Mouse (Mus musculus) adrenal gland, postnatal 4 days (tissue): Measurements from ENCODE around the gene Gm42742. TPM values are rescaled to one million over a fixed set of nuclear protein-coding genes. Genes with fewer than 3 reads are reported as not detected.
A peak's percentile ranks its signal among the peaks of the same experiment; 100 is the strongest.

ENCODE experiments used
- DNase-seq, 2 experiments: peaks; one replicate each; pipeline ENCODE4 v3.0.0; 2021 to 2022; ENCODE audit warnings: low spot score in 2 of 2, mixed read lengths in 2 of 2
- long read RNA-seq, 2 experiments: library from polyadenylated mRNA; stranded (forward); transcript quantifications; one replicate each; pipeline ENCODE4 v2.0.0; 2021
- total RNA-seq, 2 experiments: library from RNA; stranded (reverse); gene quantifications; 2 replicates each; pipeline ENCODE4 v1.2.3; 2021

The Gm42742 gene
- total RNA-seq: 10 to 100 TPM; 34.8 to 36.6 TPM
- long read RNA-seq, experiment 1, partial matches to known transcripts: 2 of 7 reads
- long read RNA-seq, experiment 1, other reads (novel, unspliced or antisense): 5 of 7 reads
- long read RNA-seq, experiment 2, partial matches to known transcripts: 1 of 10 reads
- long read RNA-seq, experiment 2, other reads (novel, unspliced or antisense): 9 of 10 reads

DNA sequence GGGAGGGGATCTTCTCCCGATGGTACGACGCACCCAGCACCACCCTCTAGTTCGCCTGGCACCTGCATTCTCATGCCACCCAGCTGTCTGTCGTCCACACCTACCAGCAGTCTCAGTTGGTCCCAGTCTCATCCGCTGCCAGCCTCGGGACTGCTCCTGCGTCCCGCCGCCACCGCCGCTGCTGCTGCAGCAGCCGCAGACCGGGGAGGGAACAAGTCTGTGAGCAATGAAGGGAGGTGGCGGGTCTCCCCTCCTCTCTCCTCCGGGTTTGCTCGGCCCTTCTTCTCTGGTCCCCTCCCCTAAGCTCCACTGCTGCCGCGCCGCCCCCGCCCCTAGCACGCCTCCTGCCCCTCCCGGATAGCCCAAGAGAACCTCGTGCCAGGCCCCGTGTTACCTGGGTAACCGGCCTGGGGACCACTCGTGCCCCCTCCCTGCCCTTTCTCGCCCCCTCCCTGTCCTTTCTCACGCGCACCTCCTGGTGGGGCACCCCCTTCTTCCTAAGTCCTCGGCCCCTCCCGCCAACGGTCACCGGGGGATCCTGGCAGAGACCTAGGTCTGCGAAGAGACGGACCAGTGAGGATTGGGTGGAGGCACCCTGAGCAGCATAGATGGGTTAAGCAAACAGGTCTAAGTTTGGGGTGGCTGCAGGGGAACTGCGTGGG is at the start of gene Gm42742, which contains the start of gene Prrt2:
TSS of gene Gm42742 (minus strand) at position 197 of the 662 bp plus-strand sequence.
TSS of gene Prrt2 (minus strand) at position 311 of the 662 bp plus-strand sequence.
- DNase-seq: peak in 1 of 2 experiments; percentile 38

DNA sequence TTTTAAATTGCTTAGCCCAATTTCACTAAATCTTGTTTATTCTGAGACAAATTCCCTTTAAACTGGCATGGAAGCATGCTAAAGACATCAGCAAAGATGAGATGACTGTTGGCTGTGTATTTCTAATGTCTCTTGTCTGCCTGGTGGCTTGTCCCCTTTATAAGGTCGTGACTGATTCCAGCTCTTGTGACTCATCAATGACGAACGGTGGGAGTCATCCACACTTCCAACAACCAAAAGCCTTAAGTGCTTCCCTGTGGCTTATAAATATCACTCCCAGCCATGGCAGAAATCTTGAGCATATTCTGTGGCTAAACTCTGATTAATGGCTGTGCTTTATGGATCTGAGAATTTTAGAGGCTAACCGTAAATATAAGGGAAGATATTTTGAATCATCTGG is 45.4 kb upstream of the Gm42742 start:
- DNase-seq: no peak

DNA sequence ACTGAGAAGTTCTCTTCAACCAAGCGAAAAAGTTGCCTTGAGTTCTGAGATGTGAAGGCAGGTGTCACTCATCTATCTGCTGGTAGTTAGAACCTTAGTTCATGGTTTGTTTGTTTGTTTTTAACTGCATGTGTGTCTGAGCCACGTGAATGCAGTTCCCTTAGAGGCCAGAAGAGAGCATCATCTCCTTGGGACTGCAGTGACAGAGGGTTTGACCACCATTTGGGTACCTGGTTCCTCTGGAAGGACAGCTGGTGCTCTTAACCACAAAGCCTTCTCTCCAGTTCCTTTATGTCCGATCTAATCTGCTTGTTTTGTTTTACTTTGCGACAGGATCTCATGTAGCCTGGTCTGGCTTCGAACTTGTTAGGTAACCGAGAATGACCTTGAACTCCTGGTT is 44.6 kb upstream of the Gm42742 start:
- no peak for DNase-seq

DNA sequence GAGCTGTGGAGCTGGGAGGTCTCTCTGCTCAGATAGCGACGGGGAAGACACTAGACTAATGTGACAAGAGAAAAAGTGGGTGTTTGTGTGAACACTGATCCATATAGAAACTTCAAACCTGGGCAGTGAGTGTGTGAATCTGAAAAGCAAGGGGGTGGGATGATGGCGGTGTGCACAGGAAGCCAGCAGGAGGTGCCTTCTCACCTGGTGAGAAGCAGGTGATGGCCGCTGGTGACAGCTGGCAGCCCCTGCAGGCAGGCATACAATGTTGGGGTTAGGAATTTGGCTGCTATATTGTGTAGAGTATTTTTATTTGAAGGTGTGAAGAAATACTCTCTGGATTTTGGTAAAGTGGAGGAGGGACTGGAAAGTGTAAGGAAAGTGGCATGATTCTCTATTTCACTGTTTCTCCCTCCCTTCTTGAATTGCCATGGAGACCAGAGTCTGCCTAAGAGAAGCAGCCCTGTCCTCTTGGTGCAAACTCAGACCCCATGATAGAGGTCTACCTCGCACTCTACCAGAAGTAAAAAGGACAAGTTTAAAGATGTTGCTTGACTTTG is 34.2 kb upstream of the Gm42742 start:
- no peak for DNase-seq

DNA sequence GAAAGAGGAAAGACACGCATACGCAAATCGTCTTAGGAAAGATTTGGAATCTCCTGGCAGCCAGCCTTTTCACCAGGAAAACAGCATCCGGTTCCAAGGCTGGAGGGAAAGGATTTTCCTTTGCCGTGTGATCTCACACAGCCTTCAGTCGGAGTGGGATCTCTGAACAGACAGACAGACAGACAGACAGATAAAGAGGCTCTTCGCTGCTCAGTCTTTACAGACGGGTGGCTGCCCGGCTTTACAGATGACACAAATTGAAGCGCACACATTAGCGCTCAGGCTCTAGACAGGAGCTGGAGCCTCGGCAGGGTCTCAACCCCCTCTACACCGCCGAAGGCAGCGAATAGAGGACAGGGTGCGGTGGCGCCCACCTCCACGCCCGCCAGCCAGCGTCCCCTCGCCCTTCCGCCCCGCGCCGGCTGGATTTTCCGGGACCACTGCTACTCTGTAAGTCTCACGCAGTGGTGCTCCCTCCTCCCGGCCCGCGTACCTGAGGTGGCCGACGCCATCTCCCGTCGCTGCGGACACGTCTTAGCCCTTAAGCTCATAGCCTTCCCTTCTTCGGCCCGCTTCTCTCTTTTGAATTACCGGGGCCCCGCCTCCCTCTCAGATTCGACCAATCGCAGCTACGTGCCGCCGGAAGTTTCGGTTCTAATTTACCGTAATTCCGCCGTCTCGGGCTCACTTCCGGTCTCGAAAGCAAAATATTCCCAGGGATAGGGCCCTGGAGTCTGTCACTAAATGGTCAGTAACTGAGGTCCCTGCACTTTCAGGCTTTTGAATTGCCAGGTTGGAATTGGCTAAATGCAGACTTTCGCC is 21.2 kb upstream of the Gm42742 start, which contains the start of gene Kif22:
TSS of gene Kif22 (minus strand) at position 621 of the 822 bp plus-strand sequence.
- peak; percentile 76 to 86 for DNase-seq

DNA sequence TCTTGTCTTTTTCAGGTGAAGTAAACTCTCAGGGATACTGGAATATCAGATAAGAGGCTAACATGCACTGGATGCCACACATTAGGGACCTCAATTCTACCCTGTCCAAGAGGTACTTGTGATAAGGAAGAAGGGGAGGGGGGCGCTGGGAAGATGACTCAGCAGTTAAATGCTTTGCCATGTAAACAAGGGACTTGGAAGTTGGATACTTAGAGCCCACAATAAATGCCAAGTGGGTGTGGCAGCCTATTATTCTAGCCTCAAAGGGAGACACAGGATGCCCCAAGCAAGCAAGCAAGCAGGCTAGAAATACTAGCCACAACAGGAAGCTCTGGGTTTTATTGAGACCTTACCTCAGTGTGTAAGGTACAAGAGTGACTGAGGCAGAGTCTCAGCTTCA is 10.3 kb upstream of the Gm42742 start:
- DNase-seq: no peak

DNA sequence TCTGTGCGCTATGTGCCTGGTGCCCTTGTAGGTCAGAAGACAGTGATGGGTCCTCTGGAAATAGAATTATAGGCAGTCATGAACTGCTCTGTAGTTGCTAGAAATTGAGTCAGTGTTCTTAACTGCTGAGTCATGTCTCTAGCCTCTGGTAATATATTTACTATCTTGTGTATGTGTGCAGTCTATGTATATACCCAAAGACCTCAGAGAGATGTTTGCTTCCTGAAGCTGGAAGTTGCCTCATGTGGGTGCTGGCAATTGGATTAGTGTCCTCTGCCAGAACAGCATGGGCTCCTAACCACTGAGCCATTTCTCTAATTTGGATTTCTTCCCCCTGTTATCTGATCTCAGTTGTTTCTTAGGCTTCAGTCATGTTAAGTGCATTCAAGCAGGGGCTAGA is 9.3 kb upstream of the Gm42742 start:
- DNase-seq: no peak

DNA sequence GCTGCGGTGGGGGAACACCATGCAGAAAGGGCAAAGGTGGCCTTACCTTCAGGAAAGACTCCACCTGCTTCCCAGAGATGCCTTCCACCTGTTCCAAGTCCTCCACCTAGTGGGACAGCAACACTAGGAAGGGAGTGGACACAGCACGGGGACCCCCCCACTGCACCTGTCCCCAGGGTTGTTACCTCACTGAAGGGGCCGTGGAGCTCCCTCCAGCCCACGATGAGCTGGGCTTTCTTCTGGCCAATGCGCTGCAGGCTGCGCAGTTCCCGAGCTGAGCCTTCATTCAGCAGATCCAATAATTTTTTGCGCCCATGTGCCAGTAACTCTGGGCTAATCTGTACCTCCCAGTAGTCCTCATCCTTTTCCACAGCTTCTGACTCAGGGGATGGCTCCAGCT is 7.0 kb upstream of the Gm42742 start:
- DNase-seq: no peak

DNA sequence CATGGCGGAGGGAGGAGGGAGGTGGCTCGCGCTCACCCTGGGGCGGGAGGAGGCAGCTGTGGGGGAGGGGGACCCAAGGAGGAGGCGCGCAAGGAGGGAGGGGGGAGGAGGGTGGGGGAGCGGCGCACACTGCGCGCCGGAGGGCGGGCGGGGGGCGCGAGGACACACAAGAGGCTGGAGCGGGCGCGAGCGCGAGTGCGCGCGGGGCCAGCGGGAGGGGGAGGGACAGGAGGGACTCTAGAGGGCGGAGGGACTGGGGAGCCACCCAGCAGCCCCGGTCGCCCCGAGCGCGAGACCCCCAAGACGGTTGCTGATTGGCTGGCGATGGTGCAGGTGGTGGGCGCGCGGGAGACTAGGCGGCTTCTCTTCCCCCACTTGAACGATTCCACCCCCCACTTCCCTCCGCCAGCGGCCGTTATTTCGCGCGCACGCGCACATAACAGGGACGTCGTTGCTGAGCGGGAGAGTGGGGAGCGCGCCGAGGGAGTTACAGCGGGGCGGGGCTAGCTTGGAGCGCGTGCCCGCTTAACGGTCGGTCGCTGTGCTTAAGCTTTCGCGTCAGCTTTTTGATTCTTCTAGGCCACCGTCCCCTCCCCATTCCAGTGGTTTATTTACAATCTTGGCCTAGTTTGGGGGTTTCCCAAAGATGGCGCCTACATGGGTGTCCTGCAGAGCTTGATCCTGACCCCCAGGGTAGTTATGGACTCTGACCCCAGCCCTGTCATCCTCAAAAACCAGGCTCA is 6.3 kb upstream of the Gm42742 start, which contains the start of gene Maz:
TSS of gene Maz (minus strand) at position 54 of the 743 bp plus-strand sequence.
- DNase-seq: peak; percentile 94 to 99

DNA sequence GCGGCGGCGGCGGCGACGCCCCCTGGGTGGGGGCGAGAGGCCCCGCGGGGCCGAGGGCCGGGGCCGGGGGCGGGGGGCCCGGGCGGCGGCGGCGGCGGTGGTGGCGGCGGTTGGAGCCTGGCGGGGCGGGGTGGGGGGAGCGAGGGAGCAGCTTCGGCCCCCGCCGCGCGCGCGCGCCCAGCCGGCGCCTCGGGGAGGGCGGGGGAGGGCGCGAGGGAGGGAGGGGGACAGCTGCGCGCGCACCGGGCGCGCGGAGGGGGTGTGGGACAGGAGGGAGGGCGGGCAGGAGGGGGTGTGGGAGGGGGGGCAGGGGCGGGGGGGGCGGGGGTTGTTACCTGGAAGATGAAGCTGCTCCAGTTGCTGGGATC is 5.7 kb upstream of the Gm42742 start:
- peak in 1 of 2 experiments; percentile 68 for DNase-seq

DNA sequence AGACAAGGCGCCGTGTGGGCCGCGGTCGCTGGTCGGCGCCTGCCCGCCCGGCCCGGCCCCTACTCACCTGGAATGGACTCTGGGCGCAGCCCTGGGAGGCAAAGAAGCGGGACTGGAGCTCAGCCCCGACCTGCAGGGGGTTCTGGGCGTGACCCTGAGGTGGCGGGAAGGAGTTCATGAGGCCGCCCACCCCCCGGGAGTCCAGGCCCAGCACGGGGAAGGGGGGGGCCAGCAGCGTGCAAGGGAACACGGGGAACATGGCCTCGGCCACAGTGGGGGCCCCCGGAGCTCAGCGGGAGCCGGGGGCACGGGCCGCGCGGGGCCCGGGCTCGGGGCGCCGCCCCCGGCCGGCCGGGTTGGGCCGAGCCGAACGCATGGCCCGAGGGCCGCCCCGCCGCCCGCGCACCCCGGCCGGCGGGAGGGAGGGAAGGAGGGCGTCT is 5.3 kb upstream of the Gm42742 start:
- peak; percentile 51 to 62 for DNase-seq

DNA sequence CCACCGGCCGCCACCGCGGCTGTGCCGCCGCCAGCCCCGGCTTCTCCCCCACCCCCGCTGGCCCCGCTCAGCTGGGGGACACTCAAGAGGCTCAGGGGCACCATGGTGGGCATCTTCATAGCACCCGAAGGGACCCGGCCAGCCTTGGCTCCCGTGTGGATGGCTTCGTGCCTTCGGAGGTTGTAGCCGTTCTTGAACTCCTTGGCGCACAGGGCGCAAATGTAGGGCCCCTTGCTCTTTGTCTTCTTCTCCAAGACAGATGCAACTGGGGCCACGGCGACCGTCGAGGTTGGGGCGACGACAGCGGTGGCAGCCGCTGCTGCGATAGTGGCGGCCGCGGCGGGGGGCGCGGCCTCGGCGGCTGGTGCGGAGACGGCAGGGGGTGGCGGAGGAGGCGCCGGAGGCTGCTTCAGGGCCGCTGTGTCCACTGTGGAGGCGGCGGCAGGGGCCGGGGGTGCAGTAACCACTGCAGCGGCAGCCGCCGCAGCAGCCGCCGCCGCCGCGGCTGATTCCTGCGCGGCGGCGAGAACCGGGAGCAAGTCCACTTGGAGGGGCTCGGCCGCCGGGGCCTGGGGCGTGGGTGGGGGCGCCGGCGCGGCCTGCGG is 4.8 kb upstream of the Gm42742 start:
- DNase-seq: peak in 1 of 2 experiments; percentile 44

DNA sequence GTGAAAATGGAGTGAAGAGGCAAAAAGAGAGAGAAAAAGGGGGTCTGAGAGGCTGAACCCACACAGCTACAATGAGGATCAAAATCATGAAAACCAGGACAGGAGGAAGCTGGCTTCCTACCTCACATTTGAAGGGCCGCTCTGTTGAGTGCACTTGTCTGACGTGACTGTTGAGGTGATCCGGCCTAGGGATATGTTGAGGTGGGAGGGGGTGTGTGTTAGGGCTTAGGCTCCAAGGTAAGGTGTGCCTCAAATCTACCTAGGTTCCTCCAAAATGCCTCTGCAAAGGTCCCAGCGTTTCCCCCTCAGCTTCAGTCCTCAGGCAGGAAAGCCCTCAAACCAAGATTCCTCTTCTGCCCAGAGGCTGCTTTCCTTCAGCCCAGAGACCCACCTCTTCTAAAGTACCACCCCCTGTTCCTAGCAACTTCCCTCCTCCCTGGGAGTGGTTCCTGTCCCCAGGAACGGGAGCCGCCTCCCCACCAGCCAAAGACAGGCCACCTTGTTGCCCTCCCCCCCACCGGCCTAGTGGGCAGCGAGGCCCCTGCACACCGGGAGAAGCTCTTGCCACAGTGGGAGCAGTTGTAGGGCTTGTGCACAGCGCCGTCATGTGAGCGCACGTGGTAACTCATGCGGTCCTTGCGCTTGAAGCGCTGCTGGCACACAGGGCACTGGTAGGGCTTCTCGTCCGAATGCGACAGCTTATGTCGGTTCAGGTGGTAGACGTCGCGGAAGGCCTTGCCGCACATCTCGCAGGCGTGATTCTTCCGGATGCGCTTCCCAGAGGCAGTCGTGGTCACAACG is 4.1 kb upstream of the Gm42742 start:
- peak; percentile 64 to 65 for DNase-seq

DNA sequence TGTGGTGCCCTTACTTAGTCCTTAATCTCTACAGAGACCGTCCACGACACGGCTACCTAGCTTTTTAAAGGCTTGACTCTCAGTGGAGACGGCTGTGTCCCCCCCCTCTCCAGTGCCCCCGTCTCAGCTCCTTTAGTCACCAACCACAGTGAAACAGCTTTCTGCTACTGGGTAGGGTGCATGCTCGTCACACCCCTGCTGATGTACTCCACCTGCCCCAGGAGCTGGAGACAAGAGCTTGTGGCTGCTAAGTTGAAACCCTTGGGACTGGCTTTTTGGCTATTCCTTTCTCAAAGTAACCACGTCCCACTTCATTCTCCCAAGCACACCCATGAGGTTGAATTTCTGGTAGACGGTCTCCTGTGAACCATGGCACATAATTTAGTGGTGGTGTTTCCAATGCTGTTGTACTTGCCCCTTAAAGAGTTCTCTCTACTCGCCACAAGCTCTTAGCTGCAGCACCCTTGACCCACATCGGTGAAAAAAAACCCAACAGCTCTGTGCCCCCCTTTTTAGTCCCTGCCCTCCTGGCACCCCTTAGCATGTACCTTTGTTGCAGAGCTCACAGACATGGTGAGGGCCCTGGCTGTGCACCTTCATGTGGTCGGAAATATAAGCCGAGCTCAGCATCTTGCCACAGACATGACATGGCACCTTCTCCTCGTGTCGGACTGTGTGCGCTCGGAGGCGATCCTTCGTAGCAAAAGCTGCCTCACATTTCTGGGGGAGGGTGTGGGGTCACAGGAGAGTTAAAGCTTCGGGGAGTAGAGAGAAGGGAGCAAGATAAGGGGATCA is 3.2 kb upstream of the Gm42742 start:
- DNase-seq: no peak

DNA sequence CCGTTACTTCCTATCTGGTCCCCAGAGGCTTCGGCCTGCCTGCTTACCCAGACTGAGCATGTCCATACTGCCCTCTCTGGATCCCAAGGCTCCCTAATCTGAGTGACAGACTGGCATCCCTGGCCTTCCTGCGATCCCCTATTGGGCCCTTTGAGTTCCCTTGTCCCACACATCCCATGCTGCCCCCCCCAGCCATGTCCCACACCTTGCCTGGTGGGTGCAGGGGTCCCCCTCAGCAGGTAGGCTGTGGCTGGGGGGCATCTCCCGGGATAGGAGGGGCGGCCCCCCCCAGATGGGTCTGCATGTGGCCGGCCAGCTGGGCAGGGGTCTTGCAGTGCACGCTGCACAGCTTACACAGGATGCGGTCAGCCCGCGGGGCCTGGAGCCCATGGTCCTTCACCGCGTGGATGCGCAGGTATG is 2.4 kb upstream of the Gm42742 start:
- DNase-seq: no peak

DNA sequence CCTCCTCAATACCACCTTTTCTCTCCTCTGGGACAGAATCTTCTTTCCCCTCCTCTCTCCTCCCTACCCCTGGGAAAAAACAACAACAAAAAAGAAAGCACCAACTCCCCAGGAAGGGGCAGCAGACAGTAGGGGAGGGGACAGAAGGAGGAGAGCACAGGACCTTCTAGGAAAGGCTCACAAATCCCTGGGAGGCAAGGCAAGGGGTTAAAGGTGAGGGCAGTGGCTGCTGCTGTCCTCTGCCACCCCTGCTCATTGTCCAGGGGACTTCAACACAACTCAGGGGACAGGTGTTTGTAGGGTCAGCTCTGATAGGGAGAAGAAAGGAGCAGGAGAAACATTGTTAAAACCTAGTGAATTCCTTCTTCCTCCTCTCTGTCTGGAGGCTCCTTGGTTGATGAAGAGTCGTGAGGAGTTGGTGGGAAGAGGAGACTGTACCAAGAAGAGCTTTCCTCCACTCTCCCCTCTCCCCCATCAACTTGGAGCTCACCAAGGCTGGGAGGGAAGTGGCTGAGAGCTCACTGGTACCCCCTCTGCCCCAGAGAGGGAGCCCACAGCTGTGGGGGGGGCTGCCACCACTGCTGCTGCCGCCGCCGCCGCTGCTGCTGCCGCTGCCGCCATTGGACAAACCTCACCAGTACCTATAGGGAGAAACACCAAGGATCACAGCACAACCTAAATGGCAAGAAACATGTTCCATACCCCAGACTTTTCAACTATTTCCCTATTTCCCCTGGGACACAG is 1.8 kb upstream of the Gm42742 start:
- DNase-seq: no peak

DNA sequence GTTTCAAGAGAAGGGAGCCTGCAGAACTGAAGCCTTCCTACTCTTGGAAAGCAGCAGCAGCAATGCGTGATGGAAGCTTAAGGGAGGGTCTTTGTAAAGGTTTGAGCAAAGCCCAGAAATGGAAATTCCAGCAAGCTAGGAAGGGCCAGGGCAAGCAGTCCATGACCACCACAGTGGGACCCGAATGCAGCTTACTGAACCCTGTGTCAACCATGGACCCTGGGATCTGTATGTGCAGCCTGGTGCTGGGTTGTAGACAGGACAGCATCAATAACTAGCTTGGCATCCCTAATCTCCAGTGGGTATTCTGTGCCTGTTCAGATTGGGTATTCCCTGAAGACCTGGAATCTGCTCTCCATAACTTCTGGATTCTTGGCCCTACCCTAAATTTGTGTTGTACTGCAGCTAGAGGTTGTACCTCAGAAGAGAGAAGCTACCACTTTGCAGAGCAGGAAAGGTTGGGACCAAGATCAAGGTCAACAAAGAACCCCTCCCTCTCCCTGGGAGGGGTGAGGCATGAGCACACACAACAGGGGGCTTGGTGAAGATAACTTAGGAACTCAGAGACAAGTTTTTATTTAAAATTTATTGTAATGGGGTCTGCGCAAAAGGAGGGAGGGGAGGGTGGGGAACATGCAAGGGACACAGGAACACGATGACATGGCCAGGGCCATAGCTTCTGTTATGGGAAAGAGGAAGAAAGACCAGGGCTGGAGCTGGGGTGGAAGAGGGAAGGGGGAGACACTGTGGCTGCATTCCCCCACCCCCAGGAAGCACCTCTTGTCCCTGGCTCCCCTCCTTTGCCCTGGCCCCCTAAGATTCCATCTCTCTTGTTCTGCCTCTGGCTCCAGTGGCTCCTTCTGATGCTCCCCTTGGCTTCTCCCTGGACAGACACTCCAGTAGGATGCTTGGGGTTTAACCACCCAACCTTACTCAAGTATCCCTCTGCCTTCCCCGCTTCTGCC is 948 bp upstream of the Gm42742 start:
- no peak for DNase-seq
